Mouse (Mus musculus): ENCODE data around the gene Zfp202. TPM values are rescaled to one million over a fixed set of nuclear protein-coding genes. Genes with fewer than 3 reads are reported as not detected.

Gene Zfp202
- 0.90 and 1.0 TPM in 2 replicates for polyA plus RNA-seq (2015; fragmentation: Nextera tagmentation; extraction: Ambion mirVana)

GRCm38 (mm10) chr9:40192098-40193038, at the start of gene Zfp202:
Gene Zfp202, plus strand, starts transcription at chr9:40192316.

GRCm38 (mm10) chr9:40180620-40181019, 11.5 kb upstream of the Zfp202 start, which contains the start of gene Olfr986:
Gene Olfr986, plus strand, starts transcription at chr9:40180920.

Other genes with a start within 250 kb of the Zfp202 start
- not detected in 2 replicates for gene Olfr975, start 240.3 kb upstream of the Zfp202 start, polyA plus RNA-seq (2015; fragmentation: Nextera tagmentation; extraction: Ambion mirVana)
- not detected in 2 replicates for gene Olfr976, start 231.2 kb upstream of the Zfp202 start, polyA plus RNA-seq (2015; fragmentation: Nextera tagmentation; extraction: Ambion mirVana)
- not detected in 2 replicates for gene Olfr978, start 200.2 kb upstream of the Zfp202 start, polyA plus RNA-seq (2015; fragmentation: Nextera tagmentation; extraction: Ambion mirVana)
- gene Olfr979, start 188.9 kb upstream of the Zfp202 start, polyA plus RNA-seq (2015; fragmentation: Nextera tagmentation; extraction: Ambion mirVana): not detected in 2 replicates
- gene Olfr980, start 182.7 kb upstream of the Zfp202 start, polyA plus RNA-seq (2015; fragmentation: Nextera tagmentation; extraction: Ambion mirVana): not detected in 2 replicates
- not detected in 2 replicates for gene Olfr981, start 170.9 kb upstream of the Zfp202 start, polyA plus RNA-seq (2015; fragmentation: Nextera tagmentation; extraction: Ambion mirVana)
- not detected in 2 replicates for gene Olfr982, start 118.5 kb upstream of the Zfp202 start, polyA plus RNA-seq (2015; fragmentation: Nextera tagmentation; extraction: Ambion mirVana)
- not detected in 2 replicates for gene Olfr983, start 98.7 kb upstream of the Zfp202 start, polyA plus RNA-seq (2015; fragmentation: Nextera tagmentation; extraction: Ambion mirVana)
- not detected in 2 replicates for gene Olfr984, start 78.1 kb upstream of the Zfp202 start, polyA plus RNA-seq (2015; fragmentation: Nextera tagmentation; extraction: Ambion mirVana)
- gene Olfr985, start 62.1 kb upstream of the Zfp202 start, polyA plus RNA-seq (2015; fragmentation: Nextera tagmentation; extraction: Ambion mirVana): not detected in 2 replicates
- gene Tmem225, start 44.2 kb upstream of the Zfp202 start, polyA plus RNA-seq (2015; fragmentation: Nextera tagmentation; extraction: Ambion mirVana): not detected in 2 replicates
- gene Olfr986, start 11.4 kb upstream of the Zfp202 start, polyA plus RNA-seq (2015; fragmentation: Nextera tagmentation; extraction: Ambion mirVana): not detected in 2 replicates
- 0.25 and 0.50 TPM in 2 replicates for gene Scn3b, start 76.9 kb downstream of the Zfp202 start, polyA plus RNA-seq (2015; fragmentation: Nextera tagmentation; extraction: Ambion mirVana)

Measured in spleen, postnatal 0 days (tissue).